Mouse (Mus musculus): ENCODE measurements around the gene Gm20388. TPM values are rescaled to one million over a fixed set of nuclear protein-coding genes. Genes with fewer than 3 reads are reported as not detected.
A peak's percentile ranks its signal among the peaks of the same experiment; 100 is the strongest.

Gm20388 gene
- polyA plus RNA-seq, 1 experiment: 59.3 TPM

DNA sequence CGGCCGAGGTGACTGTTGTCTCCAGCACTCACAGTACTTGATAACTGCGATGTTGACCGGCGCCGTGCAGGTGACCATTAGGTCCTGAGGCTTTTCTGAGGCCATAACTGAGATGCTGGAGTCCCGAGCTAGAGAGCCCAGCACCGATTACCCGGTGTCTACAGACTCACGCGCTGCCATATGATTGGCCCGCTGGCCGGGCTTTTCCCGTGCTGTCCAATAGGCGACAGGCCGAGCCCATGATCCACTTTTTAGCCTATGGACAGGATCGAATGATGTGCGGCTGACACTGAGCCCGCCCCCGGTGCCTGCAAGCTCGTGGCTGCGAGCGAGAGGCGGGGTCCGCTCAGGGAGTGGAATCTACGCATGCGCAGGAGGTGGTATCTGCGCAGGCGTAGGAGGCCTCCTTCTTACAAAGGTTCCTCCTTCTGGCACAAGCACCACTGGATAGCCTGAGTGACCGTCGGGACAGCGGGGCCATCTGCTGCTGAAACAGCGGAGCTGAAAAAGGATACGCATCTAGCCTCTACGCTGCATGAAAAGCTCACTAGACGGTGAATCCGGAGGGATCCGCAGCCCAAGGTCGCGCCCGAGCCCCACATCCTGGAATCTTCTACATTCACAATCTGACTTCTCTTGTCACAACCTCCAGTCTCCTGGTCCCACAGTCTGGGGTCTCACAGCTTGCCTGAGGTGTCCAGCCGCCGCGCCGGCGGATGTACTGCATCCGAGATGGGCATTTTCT, 2532.8 kb downstream of the Gm20388 start, which contains the start of gene Mvd:
Mvd (minus strand) TSS at position 161 of the 745 bp plus-strand sequence.
- peak; percentile 75; the same call in 1 of the 2 replicates for TF ChIP-seq POLR2A (IDR thresholded peaks at IDR 0.05; ENCODE audit: borderline replicate concordance, extremely low read depth, insufficient read depth, insufficient read length, poor library complexity, severe bottlenecking)
- no peak for TF ChIP-seq CTCF (IDR thresholded peaks at IDR 0.05; ENCODE audit: borderline replicate concordance, extremely low read depth, insufficient read depth, insufficient read length)
- DNase-seq (ENCODE audit: low read depth): peak; percentile 100

DNA sequence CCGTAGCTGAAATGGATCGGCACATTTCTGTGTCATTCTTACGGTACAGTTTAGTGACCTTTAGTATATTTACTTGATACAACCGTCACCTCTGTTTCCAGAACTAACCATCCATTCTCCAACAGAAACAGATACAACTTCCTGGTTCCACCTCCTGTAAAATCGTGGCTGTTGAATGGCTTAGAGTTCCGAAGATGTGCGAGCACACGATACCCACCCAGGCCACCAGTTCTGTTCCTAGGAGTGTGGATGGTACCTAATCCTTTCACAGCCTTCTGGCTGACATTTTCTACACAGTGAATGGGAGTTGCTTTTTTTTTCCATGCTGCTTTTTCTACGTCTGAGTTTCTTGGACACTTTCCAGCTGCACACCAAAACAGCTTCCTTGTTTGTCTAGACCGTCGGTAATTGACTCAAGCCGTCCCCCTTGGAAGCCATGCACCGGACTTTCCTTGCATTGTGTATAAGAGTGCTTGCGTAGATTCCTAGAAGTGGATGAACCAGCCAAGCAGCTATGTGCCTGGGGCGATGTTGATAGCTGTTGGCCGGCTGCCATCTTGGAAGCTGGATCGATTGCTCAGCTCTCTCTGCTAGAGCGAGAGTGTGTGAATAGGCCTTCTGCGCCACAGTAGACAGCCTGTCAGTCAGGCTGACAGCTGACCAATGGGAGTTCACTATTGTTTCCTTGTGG, 2533.6 kb downstream of the Gm20388 start:
- peak; percentile 97 for DNase-seq (ENCODE audit: low read depth)

GRCm38 (mm10) chr8:122445203-122445602, 2534.6 kb downstream of the Gm20388 start:
- TF ChIP-seq POLR2A (IDR thresholded peaks at IDR 0.05; ENCODE audit: borderline replicate concordance, extremely low read depth, insufficient read depth, insufficient read length, poor library complexity, severe bottlenecking): no peak
- no peak for TF ChIP-seq CTCF (IDR thresholded peaks at IDR 0.05; ENCODE audit: borderline replicate concordance, extremely low read depth, insufficient read depth, insufficient read length)
- DNase-seq (ENCODE audit: low read depth): no peak

More for the DNA sequence above, 2533.6 kb downstream of the Gm20388 start:
- TF ChIP-seq POLR2A (IDR thresholded peaks at IDR 0.05; ENCODE audit: borderline replicate concordance, extremely low read depth, insufficient read depth, insufficient read length, poor library complexity, severe bottlenecking): peak; percentile 19; the same call in 1 of the 2 replicates
- TF ChIP-seq CTCF (IDR thresholded peaks at IDR 0.05; ENCODE audit: borderline replicate concordance, extremely low read depth, insufficient read depth, insufficient read length): no peak

GRCm38 (mm10) chr8:122451161-122451703, 2540.6 kb downstream of the Gm20388 start:
- DNase-seq (ENCODE audit: low read depth): no peak
- no peak for TF ChIP-seq CTCF (IDR thresholded peaks at IDR 0.05; ENCODE audit: borderline replicate concordance, extremely low read depth, insufficient read depth, insufficient read length)
- no peak for TF ChIP-seq POLR2A (IDR thresholded peaks at IDR 0.05; ENCODE audit: borderline replicate concordance, extremely low read depth, insufficient read depth, insufficient read length, poor library complexity, severe bottlenecking)

- TF ChIP-seq POLR2A (IDR thresholded peaks at IDR 0.05; ENCODE audit: borderline replicate concordance, extremely low read depth, insufficient read depth, insufficient read length, poor library complexity, severe bottlenecking): no peak
- no peak for TF ChIP-seq CTCF (IDR thresholded peaks at IDR 0.05; ENCODE audit: borderline replicate concordance, extremely low read depth, insufficient read depth, insufficient read length)
- no peak for DNase-seq (ENCODE audit: low read depth)
These were observed 2541.5 kb downstream of the Gm20388 start for GRCm38 (mm10) chr8:122452154-122452553.

- TF ChIP-seq CTCF (IDR thresholded peaks at IDR 0.05; ENCODE audit: borderline replicate concordance, extremely low read depth, insufficient read depth, insufficient read length) (no peak), POLR2A (IDR thresholded peaks at IDR 0.05; ENCODE audit: borderline replicate concordance, extremely low read depth, insufficient read depth, insufficient read length, poor library complexity, severe bottlenecking) (no peak)
These were observed 2543.8 kb downstream of the Gm20388 start for GRCm38 (mm10) chr8:122454409-122454808.

GRCm38 (mm10) chr8:122457171-122457570, 2546.5 kb downstream of the Gm20388 start:
- TF ChIP-seq CTCF (IDR thresholded peaks at IDR 0.05; ENCODE audit: borderline replicate concordance, extremely low read depth, insufficient read depth, insufficient read length) (no peak), POLR2A (IDR thresholded peaks at IDR 0.05; ENCODE audit: borderline replicate concordance, extremely low read depth, insufficient read depth, insufficient read length, poor library complexity, severe bottlenecking) (no peak)
- no peak for DNase-seq (ENCODE audit: low read depth)

More at GRCm38 (mm10) chr8:122454409-122454808, 2543.8 kb downstream of the Gm20388 start:
- no peak for DNase-seq (ENCODE audit: low read depth)

GRCm38 (mm10) chr8:122459218-122459900, 2548.7 kb downstream of the Gm20388 start:
- TF ChIP-seq POLR2A (IDR thresholded peaks at IDR 0.05; ENCODE audit: borderline replicate concordance, extremely low read depth, insufficient read depth, insufficient read length, poor library complexity, severe bottlenecking) (no peak), CTCF (IDR thresholded peaks at IDR 0.05; ENCODE audit: borderline replicate concordance, extremely low read depth, insufficient read depth, insufficient read length) (peak; percentile 39; the same call in 1 of the 2 replicates)
- DNase-seq (ENCODE audit: low read depth): no peak

- TF ChIP-seq POLR2A (IDR thresholded peaks at IDR 0.05; ENCODE audit: borderline replicate concordance, extremely low read depth, insufficient read depth, insufficient read length, poor library complexity, severe bottlenecking): no peak
- DNase-seq (ENCODE audit: low read depth): no peak
These were observed 2549.3 kb downstream of the Gm20388 start for GRCm38 (mm10) chr8:122459990-122460389.

- TF ChIP-seq CTCF (IDR thresholded peaks at IDR 0.05; ENCODE audit: borderline replicate concordance, extremely low read depth, insufficient read depth, insufficient read length): no peak
- TF ChIP-seq POLR2A (IDR thresholded peaks at IDR 0.05; ENCODE audit: borderline replicate concordance, extremely low read depth, insufficient read depth, insufficient read length, poor library complexity, severe bottlenecking): no peak
- peak; percentile 34 for DNase-seq (ENCODE audit: low read depth)
These were observed 2550.2 kb downstream of the Gm20388 start, which contains the start of gene Snai3 for GRCm38 (mm10) chr8:122460524-122461472. Gene Snai3 (minus strand): TSS chr8:122460733.

All from brain, embryonic 14.5 days (tissue).